Mouse (Mus musculus) mammary gland, adult 2 months (tissue): Measurements from ENCODE around the gene Btbd7. TPM values are rescaled to one million over a fixed set of nuclear protein-coding genes. Genes with fewer than 3 reads are reported as not detected.

Experiments used
- polyA plus RNA-seq: library from polyadenylated mRNA; depleted of rRNA; stranded (reverse); fragments of >200 nt; gene quantifications from 2 replicates; pipeline ENCODE4 v1.2.3, GENCODE M21; 2012; ENCODE audit warnings: low replicate concordance; rRNA removed

Gene Btbd7
- polyA plus RNA-seq = 12.6 and 17.5 TPM in 2 replicates

DNA sequence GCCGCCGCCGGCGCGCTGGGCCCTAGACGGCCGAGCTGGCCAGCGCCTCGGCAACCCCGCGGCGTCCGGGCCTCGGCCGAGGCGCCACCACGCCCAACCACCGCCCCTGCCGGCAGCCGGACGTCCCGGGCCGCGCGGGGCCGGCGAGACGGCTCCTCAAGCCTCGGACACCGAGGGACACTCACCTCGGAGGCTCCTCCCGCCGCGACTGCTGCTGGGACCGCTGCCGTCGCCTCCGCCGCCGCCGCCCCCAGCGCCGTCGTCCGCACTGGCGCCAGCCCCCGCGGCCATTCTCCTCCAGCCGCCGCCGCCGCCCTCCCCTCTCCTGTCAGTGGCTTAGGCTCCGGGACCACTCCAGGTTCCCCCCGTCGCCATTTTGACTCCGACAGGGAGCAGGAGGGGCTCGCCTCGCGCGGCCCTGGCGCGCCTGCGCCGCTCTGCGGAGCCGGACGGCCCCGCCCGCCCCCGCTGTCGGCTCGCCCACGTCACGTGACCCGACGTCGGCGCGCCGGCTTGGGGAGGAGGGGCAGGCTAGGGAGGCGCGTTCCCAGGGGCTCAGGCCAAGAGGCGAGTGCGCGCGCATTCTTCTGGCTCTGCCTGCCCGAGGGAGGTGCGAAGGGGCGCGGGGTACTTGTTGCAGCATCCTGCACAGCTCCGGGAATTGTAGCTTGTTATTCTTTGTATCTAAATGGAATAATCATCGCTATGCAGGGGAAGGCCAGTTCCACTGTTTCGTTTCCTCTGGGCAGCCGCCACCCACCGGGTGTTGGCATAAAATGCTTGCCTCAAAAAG lies at the start of gene Btbd7:
Btbd7 (minus strand) TSS at position 441 of the 793 bp plus-strand sequence.

DNA sequence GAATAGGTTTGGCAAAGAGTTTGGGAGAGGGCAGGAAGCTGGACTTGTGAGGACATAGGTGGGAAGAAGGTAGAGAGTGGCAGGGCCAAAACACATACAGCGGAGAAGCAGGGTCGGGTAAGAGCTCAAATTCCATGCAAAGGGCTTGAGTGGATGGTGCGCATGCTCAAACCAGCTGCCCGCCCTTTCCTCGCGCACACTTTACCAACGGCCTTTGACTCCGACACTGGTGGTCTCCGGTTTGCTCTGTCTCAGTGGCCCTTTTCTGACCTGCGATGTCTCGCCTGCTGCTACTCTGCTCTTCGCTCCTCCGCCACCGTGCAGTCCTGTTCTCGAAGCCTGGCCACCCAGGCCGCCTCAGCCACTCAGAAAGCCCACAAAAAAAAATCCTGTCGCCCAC lies 20.8 kb upstream of the Btbd7 start, which contains the start of gene Cox8c:
Cox8c (plus strand) TSS at position 226 of the 400 bp plus-strand sequence.

DNA sequence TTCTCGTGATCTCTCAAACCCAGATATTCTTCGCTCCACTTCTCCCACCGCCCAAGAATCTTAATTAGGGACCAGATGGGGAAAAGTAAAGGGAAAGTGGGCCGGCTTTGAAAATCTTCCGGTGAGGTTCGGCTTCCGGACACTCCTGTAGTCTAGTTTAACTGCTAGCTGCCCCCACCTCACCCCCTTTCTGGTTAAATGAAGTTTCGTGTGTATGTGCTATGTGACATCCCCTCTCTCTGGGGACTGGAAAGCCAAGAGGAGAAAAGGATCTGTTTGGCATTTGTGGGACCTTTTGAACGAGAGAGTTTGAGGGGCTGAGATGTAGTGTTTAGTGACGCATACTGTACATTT lies 119.9 kb downstream of the Btbd7 start, which contains the start of gene Gm20604:
Gm20604 (minus strand) TSS at position 270 of the 354 bp plus-strand sequence.

DNA sequence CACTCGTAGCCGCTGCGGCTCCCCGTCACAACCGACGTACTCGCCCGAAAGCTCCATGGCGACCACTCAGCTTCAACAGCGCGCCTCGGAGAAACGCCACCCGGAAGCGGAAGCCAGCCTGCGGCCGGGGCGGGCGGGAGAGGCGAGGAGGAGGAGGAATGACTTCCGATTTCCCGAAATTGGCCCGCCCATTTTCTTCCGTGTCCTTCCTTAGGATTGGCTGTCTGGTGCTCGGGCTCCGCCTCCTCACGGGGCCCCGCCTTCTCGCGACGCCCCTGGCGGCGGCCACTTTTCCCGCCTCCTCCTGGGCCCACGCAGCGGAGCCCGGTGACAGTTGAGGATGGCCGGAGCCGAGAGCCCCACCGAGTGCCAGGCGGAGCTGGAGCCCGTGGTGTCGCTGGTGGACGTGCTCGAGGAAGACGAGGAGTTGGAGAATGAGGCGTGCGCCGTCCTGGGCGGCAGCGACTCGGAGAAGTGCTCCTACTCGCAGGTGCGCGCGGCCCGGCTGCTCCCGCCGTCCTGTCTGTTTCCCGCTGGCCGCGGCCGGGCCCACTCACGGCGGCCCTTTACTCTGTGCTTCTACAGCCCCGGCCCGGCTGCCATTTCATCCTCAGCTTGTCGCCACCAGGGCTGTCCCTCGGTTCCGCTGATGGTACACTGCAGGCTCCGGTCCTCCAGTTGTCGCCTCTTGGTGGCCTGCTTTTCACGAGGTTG lies 120.4 kb downstream of the Btbd7 start, which contains the start of the genes Gm28051, Gon7 and Ubr7:
Gm28051 (minus strand) TSS at position 77 of the 714 bp plus-strand sequence.
Gon7 (minus strand) TSS at position 115 of the 714 bp plus-strand sequence.
Ubr7 (plus strand) TSS at position 279 of the 714 bp plus-strand sequence.

DNA sequence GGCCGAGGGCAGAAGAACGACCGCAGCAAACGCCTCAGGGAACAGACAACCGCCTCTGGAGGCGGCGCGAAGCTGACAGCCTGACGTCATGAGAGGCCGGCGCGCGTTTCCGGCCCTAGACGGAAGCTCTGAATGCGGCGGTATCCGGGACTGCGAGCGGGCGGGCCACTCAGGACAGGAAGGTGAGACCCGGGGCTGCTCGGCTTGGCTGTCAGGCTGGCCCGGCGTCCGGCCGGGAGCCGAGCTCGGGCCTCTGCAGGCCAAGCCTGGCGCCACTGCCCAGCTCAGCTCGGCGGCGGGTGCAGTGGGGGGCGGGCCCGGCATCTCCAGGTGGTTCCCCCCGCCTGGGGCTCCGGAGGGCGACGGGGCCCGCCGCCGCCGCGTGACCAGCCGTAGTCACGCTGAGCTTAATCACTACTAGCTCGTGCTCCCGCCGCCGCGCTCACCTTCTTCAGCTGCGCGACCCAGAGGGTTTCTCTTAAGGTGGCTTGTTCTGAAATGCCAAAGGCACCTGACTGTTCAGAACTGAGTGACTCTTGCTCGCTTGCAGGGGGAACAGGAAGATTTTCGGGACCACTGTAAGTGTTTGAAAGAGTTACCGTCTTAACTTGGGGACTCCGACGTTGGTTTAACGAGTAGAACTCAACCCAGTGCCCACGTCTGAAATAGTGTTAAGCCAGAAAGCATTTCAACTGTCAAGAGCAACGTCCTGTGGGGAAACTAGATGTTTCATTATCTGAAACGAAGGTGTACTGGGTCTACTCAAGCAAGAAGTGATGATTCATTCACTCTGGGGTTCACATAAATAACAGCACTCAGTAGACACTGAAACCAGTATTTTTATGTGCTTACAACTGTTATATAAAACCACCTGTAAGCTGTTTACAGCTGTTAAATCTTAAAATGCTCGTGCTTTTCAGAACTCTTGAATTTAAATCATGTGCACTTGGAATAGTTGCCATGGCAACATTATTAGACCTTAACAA lies 134.4 kb downstream of the Btbd7 start, which contains the start of the genes Moap1 and Tmem251:
Moap1 (minus strand) TSS at position 73 of the 986 bp plus-strand sequence.
Tmem251 (plus strand) TSS at position 174 of the 986 bp plus-strand sequence.

Other genes starting within 250 kb of the Btbd7 start
- gene Itpk1, start 173.5 kb downstream of the Btbd7 start, polyA plus RNA-seq = 42.9 and 44.3 TPM in 2 replicates
- gene Moap1, start 134.8 kb downstream of the Btbd7 start, polyA plus RNA-seq = 0.66 TPM in 1 of 2 replicates, not detected in the other
- 2.9 and 3.3 TPM in 2 replicates for gene Tmem251, start 134.7 kb downstream of the Btbd7 start, polyA plus RNA-seq
- not detected in 2 replicates for gene Gm28051, start 120.7 kb downstream of the Btbd7 start, polyA plus RNA-seq
- gene Gon7, start 120.7 kb downstream of the Btbd7 start, polyA plus RNA-seq = 3.1 and 11.6 TPM in 2 replicates
- gene Ubr7, start 120.5 kb downstream of the Btbd7 start, polyA plus RNA-seq = 11.0 and 13.8 TPM in 2 replicates
- 1.2 and 2.4 TPM in 2 replicates for gene Gm20604, start 119.8 kb downstream of the Btbd7 start, polyA plus RNA-seq
- gene Cox8c, start 20.8 kb upstream of the Btbd7 start, polyA plus RNA-seq = not detected in 2 replicates
- 0.14 and 0.34 TPM in 2 replicates for gene Unc79, start 70.4 kb upstream of the Btbd7 start, polyA plus RNA-seq